Mouse (Mus musculus) mature B cell (primary cell): ENCODE measurements around the gene Cers5.
"Not testable (repeated sequence)": the region's sequence is repeated elsewhere in the genome, so short reads cannot be mapped to it uniquely, and the experiment has no call there.

Experiments used
- in situ Hi-C: fragments of 300-500 bp; cut with MboI; formaldehyde crosslinking; loops from 2 replicates; pipeline ENCODE4 v1.14.3; 2019

The Cers5 gene

DNA sequence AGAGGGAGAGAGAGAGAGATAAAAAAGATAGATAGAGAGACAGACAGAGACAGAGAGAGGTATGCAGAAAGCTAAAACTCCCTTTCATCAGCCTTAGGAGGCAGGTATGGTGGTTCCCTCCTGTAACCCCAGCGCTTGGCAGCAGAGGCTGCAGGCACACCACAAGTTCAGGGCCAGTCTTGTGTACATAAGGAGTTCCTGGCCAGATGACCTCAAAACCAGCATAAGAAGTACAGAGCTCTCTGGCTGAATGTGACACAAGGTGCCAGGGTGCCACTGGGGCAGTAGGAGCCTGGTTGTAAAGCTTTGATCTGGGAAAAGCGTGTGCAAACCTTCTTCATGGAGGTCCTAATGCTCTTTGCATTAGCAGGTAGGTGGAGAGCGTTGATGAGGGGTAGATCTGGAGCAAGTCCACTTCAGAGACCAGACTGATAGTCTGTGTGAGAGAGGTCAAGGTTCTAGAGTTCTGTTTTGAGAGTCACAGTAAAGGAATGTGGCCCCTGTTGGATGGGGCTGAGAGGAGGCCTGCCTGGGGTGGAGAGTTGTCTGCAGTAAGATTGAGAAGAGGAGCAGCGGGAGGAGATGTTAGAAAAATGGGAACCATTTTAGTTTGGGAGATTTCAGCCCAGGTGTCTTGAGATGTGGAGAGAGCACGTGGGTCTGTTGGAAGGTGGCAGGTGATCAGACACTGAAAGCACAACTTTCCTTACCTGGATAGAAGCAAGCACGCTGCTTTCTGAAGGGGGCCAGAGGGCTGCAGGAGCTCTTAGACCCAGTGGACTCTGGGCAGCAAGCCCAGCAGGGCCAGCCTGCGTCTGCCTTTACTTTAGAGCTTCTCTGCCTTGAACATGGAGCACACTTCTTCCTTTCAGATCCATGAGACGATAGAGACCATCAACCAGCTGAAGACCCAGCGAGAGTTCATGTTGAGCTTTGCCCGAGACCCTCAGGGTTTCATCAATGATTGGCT is 62.2 kb downstream of the Cers5 start:
- in situ Hi-C loops: no loop called here

DNA sequence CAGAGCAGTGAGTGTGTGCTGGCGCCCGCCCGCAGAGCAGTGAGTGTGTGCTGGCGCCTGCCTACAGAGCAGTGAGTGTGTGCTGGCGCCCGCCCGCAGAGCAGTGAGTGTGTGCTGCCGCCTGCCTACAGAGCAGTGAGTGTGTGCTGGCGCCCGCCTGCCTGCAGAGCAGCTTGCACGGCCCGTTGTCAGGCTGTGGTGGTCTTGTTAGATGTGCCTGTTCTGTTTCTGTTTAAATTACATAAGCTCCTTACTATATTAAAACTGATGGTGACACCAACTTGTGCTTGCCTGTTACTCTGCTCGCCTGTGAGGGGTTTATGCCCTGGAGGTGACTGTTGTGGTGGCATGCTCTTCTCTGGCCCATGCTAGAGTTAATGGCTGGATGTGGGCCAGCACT is 64.5 kb downstream of the Cers5 start:
- in situ Hi-C loops: no loop called here

DNA sequence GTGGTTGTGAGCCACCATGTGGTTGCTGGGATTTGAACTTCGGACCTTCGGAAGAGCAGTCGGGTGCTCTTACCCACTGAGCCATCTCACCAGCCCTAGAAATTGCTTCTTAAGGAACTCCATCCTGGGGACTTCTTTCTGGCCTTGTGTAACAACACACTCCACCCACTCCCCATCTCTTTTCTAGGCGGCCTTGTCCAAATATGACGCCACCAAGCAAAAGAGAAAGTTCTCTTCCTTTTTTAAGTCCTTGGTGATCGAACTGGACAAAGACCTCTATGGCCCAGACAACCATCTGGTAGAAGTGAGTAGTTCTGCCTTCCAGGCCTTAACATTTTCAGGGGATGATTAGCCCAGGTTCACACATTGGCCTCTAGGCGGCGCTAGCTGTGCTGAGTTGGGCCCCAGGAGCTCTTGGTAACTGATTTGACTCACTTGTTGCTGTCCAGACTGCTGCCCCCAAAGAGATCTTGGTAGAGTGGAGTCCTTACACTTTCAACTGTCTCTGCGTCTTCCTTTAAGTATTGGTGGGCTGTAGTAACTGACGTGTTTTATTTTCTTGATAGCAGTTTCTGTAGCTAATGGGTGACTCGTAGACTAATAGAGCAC is 67.1 kb downstream of the Cers5 start, which contains the start of gene Gm17349:
Gene Gm17349 (minus strand): TSS at position 51 of the 609 bp plus-strand sequence.
- in situ Hi-C loops: no loop called here

GRCm38 (mm10) chr15:99704881-99705280 is 67.8 kb downstream of the Cers5 start:
- in situ Hi-C loops: no loop called here

DNA sequence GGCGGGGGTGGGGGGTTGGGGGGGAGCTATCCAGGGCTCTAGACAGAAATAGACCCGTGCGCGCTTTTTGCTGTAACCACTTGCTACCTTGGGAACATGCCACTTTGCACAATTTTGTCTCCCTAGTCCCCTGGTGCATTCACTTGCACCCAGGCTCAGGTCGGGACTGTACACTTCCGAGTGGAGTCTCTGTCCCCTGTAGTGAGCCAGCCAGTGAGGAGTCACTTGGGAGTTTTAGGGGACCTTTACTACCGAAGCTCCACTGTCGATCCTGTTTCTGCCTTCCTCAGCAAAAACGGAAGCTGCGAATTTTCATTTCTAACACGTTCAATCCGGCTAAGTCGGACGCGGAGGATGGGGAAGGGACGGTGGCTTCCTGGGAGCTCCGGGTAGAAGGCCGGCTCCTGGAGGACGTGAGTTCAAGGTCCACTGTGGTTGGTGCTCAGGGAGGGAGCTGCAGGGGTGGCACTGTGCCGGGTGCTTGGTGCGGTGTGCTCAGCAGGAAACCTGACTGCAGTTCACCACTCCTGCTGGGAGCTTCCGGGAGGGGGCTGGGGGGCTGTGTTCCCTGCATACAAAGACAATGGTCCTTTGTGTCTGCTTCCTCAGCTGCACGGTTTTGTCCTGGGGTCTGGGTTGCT is 68.5 kb downstream of the Cers5 start:
- in situ Hi-C loops: no loop called here

GRCm38 (mm10) chr15:99703676-99704040 is 69.0 kb downstream of the Cers5 start:
- in situ Hi-C loops: no loop called here

DNA sequence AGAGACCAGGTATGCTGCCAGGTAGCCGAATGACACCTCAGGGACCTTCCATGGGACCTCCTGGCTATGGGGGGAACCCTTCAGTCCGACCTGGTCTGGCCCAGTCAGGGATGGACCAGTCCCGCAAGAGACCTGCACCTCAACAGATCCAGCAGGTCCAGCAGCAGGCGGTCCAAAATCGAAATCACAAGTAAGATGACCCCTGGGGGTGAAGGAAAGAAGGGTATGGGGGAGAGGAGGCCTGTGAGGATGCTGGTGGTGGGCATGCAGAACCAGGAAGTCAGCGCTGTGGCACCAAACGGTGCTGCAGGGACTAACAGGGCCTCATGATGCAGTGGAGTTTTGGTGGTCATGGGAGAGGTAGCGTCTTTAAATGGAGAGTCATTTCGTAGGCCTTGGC is 69.6 kb downstream of the Cers5 start:
- in situ Hi-C loops: no loop called here

DNA sequence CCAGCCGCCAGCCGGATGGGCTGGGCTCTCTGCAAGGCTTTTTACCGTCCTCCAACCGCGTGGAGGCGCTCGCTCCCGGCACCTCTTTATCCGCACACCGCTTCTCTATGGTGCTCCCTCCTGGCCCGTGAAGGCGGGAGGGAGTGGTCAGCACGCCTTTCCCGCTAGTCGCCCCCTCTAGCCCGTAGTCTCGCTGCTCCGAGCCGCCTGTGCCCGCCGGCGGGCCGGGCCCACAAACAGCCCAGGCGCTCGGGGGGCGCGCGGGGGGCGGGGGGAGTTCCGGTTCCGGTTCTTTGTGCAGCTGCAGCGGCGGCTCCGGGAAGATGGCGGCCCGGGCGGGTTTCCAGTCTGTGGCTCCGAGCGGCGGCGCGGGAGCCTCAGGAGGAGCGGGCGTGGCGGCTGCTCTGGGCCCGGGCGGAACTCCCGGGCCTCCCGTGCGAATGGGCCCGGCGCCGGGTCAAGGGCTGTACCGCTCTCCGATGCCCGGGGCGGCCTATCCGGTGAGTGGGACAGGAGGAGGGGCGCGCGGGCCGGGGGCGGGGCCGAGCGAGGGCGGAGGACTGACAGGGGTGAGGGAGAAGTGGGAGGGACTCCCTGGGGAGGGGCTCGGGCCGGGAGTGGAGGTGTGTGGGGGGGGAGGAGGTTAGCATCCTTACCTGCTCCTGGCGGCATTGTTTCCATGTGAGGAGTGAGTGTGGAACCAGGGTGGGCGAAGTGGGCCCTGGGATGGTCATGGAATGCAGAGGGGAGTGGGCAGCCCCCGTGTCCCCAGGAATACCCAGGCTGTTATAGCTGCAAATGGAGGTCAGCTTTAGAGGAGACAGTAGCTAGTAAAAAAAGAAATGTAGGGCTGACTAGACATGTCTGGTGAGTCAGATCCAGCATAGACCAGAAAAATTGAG is 70.4 kb downstream of the Cers5 start, which contains the start of gene Smarcd1:
Gene Smarcd1 (plus strand): TSS at position 131 of the 902 bp plus-strand sequence.
- in situ Hi-C loops: no loop called here

- in situ Hi-C loops: not testable (repeated sequence)
These were observed 71.1 kb downstream of the Cers5 start for GRCm38 (mm10) chr15:99701640-99701998.

DNA sequence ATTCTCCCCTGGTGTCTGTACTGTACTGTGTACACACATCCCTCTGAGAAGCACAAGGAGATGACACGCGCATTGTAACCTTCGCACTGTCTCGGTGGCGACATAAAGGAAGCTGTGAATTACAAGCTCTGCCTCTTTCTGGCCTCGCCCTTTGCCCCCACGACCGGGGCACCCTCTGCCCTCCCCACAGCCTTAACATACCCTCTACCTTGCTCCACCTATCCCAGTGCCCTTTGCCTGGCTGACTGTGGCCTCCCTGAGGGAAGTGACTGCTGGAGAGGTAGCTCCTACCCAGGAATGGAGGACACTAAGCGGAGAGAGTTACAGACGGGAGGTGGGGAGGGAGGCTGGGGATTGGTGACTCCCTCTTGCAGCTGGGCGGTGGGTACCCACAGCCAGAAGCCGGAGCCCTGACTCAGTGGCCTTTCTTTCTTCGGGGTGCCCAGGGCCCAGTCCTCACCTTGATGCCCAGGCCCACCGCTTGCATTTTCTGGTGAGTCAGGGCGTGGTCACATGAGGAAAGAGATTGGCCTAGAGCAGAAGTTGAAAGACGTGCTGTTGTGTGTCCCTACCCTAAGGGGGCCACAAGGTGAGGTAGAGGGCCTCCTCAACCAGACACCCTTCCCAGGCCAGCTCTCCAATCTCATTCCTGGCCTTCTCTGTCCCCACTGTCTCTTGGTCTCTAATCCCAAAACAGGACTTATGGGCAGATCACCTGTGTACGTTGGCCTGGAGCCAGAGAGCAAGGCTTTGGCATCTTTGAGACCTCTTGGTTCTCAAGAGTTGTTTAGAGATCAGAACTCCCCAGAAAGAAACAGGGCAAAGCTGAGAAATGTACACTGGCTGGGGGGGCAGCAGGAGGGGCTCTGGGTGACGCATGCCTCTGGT is 72.2 kb downstream of the Cers5 start:
- in situ Hi-C loops: no loop called here

DNA sequence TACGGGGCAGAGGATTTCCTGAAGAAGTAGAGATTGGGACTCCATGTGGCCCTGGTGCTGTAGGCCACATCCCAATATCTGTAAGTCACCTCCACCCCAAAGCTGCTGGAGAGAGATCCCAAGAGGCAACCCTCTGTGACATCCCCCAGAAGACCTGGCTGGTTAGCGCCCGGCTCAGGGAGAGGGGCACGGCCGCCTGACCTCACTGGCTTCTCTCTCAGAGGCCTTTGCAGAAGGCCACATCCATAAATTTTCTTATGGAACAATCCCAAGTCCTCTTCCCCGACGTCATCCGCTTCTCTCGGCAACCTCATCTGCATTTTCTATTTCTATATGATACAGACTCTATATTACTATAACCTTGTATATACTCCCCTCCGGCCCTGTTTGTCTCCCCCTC is 73.0 kb downstream of the Cers5 start:
- in situ Hi-C loops: no loop called here

GRCm38 (mm10) chr15:99698533-99699085 is 74.1 kb downstream of the Cers5 start:
- in situ Hi-C loops: no loop called here

- in situ Hi-C loops: no loop called here
These were observed 75.4 kb downstream of the Cers5 start for GRCm38 (mm10) chr15:99697309-99697708.

GRCm38 (mm10) chr15:99691976-99692375 is 80.7 kb downstream of the Cers5 start:
- in situ Hi-C loops: no loop called here

DNA sequence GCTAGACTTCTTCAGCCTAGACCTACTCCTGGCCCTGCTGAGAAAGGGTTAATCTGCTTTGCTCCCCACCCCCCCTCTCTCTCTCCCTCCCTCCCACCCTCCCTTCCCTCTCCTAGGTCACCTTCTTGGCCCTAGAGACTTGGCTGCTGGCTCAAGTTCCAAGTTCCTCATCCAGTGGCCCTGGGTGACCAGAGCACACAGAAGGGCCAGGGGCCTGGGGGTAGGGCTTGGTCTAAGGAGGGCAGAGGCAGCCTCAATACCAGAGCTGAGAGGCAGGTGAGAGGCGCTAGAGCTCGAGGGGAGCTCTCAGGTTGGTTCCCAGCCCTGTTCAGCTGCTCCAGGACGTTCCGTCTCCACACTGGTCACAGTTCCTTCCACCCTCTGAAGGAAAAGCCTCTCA is 81.8 kb downstream of the Cers5 start:
- in situ Hi-C loops: no loop called here

DNA sequence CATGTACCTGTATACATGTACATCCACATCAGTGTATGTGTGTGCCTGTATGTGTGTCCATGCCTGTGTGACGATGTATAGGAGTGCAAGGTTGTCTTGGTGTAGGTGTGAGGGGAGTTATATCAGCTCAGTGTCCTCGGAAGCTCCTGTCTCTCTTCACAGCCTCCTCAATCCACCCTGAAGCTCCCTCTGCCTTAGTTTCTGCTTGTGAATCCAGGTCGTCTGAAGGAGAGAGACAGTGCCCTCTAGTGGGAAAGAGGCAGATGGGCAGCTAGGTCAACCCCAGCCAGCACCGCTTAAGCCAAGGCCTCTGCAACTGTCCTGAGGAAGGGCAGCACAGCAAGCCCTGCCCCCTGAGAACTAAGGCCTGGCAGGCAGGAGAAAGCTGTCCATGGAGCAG is 84.0 kb downstream of the Cers5 start:
- in situ Hi-C loops: no loop called here
